Mouse (Mus musculus): ENCODE data around the gene Capg. TPM values are rescaled to one million over a fixed set of nuclear protein-coding genes. Genes with fewer than 3 reads are reported as not detected.

Capg gene
- total RNA-seq, 1 experiment from 2014 or later = 56.4 TPM

DNA sequence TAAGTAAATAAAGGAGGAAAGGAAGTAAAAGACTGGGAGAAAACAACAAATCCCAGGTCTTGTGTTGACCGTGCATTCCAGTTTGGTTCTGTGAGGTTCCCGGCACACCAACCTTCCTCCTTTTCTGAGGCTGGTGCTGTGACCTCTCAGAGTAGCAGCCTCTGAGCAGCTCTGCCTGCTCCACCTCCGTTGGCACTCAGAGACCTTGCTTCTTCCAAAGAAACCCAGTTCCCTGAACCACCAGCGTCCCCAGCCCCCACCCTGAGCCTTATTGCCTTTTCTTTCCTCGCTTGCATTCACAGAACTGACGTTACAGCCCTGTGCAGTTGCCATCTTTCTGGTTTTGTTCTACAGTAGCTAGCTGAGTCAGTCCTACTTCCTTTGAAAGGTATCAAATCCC is 56.0 kb downstream of the Capg start:
- ATAC-seq (replicated peaks; ENCODE audit: low read depth, poor library complexity, severe bottlenecking) = no peak

GRCm38 (mm10) chr6:72600771-72601170 is 56.6 kb downstream of the Capg start:
- no peak for ATAC-seq (replicated peaks; ENCODE audit: low read depth, poor library complexity, severe bottlenecking)

- ATAC-seq (replicated peaks; ENCODE audit: low read depth, poor library complexity, severe bottlenecking) = peak; percentile 69
Observed at GRCm38 (mm10) chr6:72601732-72602131, 57.5 kb downstream of the Capg start.

DNA sequence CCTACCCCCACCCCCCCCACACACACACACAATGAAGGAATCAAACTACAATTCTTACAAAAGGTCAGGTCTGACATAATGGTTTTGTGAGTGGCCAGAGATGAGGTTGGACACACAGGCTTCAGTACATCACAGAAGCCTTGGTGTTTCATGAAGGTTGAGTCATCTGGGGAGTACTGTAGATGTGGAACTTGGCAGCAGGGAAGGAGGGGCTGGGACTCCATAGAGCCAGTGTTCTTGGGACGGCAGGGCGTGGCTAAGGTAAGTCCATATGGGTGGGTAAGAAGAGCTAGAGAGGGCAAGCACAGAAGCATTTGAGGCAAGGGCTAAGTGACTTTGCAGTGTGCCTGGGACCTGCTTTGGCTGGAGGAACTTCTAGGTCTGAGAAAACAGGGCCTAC is 59.9 kb downstream of the Capg start:
- ATAC-seq (replicated peaks; ENCODE audit: low read depth, poor library complexity, severe bottlenecking) = no peak

DNA sequence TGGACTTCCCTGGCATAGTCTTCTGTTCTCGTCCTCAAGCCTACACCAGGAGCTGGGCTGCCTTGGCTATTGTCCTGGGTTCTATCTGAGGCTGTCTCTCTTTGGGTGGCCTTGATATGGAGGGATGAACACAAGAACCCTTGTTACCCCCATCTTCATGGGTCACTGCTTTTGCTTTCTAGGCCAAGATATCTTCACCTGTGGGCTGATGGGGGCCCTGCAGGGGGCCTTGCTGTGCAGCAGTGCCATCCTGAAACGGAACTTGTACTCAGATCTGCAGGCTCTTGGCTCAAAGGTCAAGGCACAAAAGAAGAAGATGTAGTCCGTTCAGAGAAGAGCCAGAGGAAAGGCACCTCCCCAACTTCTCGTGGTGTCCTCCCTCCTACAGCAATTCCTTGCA is 62.9 kb downstream of the Capg start:
- no peak for ATAC-seq (replicated peaks; ENCODE audit: low read depth, poor library complexity, severe bottlenecking)

DNA sequence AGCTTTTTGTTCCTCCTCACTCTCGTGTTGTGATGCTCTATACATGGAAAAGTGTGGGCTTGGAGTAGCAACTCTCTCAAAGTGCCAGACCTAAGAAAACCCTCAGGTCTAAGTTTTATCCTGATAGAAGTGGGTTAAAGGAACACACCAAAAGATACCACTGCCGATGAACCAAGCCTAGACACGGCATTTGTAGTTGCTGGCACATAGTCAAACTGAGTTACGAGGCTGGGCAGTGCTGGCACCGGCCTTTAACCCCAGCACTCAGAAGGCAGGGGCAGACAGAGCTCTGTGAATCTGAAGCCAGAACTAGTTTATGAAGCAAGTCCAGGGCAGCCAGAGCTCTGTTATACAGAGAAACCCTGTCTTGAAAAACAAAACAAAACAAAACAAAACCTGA is 63.5 kb downstream of the Capg start:
- ATAC-seq (replicated peaks; ENCODE audit: low read depth, poor library complexity, severe bottlenecking) = no peak

GRCm38 (mm10) chr6:72608662-72609184 is 64.5 kb downstream of the Capg start:
- ATAC-seq (replicated peaks; ENCODE audit: low read depth, poor library complexity, severe bottlenecking) = no peak

- no peak for ATAC-seq (replicated peaks; ENCODE audit: low read depth, poor library complexity, severe bottlenecking)
Observed at GRCm38 (mm10) chr6:72610261-72610660, 66.1 kb downstream of the Capg start.

Other genes starting within 250 kb of the Capg start
- gene Sftpb, start 239.8 kb upstream of the Capg start, total RNA-seq (2017) = not detected in 2 replicates
- gene Usp39, start 199.2 kb upstream of the Capg start, total RNA-seq (2017) = 122 and 147 TPM in 2 replicates
- gene 0610030E20Rik, start 197.1 kb upstream of the Capg start, total RNA-seq (2017) = 25.2 and 25.8 TPM in 2 replicates
- gene Tmem150a, start 188.9 kb upstream of the Capg start, total RNA-seq (2017) = 1.2 TPM in 1 of 2 replicates, not detected in the other
- gene Rnf181, start 177.4 kb upstream of the Capg start, total RNA-seq (2017) = 30.2 and 44.7 TPM in 2 replicates
- gene Vamp5, start 163.9 kb upstream of the Capg start, total RNA-seq (2017) = 83.8 and 85.7 TPM in 2 replicates
- 281 and 362 TPM in 2 replicates for gene Vamp8, start 153.7 kb upstream of the Capg start, total RNA-seq (2017)
- 6.6 and 12.7 TPM in 2 replicates for gene Ggcx, start 130.1 kb upstream of the Capg start, total RNA-seq (2017)
- gene Mat2a, start 104.8 kb upstream of the Capg start, total RNA-seq (2017) = 300 and 303 TPM in 2 replicates
- gene Sh2d6, start 22.7 kb upstream of the Capg start, total RNA-seq (2017) = not detected in 2 replicates
- 4.5 and 9.3 TPM in 2 replicates for gene Elmod3, start 54.0 kb downstream of the Capg start, total RNA-seq (2017)
- gene Retsat, start 54.1 kb downstream of the Capg start, total RNA-seq (2017) = 13.3 and 17.4 TPM in 2 replicates
- gene Tgoln1, start 72.6 kb downstream of the Capg start, total RNA-seq (2017) = 56.4 and 66.7 TPM in 2 replicates
- gene Tcf7l1, start 244.9 kb downstream of the Capg start, total RNA-seq (2017) = not detected in 2 replicates